Mouse (Mus musculus) urinary bladder, postnatal 36 days (tissue): ENCODE measurements at regions not wholly inside any gene's neighbourhood (a gene's known extent, or its start where the extent isn't known, plus 50 kb on each side); places are given as distances from the start of the nearest gene placed in this dataset.
A peak's percentile ranks its signal among the peaks of the same experiment; 100 is the strongest.

ENCODE experiments used
- DNase-seq, 2 experiments: peaks; one replicate each; pipeline ENCODE4 v3.0.0; 2022; ENCODE audit warnings: low spot score in 2 of 2, mixed read lengths in 1 of 2

DNA sequence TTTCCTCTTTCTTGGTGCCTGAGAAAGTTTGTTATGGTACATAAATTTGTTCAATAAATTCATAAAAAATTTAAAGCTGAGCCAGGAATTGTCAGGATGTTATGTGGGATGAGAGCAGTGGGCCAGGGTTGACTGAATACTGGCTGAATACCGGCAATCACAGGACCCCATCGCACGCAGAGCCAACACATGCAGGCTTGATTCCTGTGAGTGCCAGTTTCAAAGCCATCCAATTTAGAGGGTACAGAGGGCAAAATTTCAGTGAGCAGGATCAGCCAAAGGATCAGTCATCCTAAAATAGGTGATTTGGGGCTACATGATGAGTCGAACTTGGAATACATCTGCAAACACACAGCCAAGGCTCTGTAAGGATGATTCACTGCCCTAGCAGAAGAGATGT, 583.6 kb upstream of the Nectin3 start:
- DNase-seq, result no peak

DNA sequence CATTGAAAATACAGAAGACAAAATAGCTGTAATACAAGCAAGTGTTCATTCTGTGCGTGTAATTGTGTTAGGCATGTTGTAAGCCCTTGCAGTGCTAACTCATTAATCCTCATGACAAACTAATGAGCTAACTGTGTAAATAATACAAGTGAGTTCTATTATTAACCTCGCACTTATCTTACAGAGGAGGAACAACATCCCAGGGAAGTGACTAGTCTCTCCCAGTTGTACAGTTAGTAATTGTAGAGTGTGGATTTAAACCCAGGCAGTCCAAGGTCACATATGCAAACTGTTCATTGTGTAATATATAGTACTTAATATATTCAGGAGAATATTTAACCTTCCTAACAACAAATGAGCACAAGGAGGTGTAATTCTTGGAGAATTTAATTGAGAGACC, 582.0 kb upstream of the Nectin3 start:
- DNase-seq, result no peak

DNA sequence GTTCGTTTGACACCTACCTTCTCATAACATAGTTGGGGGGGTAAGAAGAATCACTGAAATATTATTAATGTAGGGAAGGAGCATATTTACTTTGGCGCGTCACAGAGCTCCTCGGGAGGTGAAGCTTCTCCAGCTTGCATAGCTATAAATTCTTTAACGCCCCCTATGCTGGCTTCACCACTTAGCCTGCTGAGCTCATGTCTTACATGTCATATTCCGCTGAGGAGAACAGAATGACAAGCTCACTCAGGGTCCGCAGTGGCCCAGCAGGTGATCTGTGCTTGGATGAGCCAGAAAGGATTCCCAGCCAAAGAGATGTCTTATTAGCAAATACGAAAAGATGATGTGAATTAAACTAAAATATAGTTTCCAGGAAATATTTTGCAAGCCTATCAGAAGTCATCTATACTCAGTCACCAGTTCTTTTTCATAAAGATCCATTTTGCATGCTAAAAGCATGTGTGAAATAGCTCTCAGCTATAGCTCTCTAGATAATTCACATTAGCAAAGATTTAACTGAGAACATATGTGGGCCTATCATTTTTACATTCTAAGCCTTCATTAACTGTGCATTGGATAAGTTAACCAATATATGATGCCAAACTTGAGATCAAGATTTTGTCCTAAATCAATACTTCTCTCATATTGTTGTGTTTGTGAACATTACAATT, 561.1 kb upstream of the Nectin3 start:
- no peak for DNase-seq

DNA sequence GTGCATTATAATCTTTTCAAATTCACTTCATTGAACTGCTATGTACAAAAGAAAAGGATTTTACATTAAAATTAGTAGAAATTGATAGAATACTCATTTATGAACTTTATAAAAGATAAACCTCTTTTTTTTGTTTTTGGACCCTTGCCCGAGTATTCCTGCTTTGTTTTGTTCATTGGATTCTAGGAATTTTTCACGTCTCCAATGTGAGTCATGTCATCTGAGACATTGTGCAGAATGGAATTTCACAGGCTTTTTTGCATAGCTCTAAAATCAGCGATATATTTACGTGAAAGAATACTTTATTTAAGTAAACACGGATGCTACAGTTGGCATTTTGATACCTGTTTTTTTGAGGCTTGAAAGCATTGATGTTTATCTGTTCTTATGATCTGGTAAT, 560.5 kb upstream of the Nectin3 start:
- DNase-seq, result no peak

DNA sequence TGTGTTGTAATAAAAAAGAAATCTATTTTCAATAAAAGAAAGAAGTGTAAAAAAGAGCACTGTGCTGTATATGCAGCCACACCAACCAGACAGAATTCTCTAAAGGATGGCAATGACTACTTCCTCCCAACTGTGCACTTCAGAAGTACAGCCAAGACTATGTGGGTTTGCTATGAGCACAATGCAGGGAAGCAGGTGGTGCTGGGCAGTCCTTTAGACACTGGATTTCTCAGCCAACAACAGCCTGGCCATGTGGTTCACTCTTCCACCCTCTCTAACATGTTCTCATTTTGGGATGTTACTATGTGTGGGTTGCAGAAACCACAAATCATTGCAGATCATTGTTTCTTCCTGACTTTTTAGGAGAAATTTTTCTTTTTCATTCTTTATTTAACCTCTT, 527.6 kb upstream of the Nectin3 start:
- no peak for DNase-seq

DNA sequence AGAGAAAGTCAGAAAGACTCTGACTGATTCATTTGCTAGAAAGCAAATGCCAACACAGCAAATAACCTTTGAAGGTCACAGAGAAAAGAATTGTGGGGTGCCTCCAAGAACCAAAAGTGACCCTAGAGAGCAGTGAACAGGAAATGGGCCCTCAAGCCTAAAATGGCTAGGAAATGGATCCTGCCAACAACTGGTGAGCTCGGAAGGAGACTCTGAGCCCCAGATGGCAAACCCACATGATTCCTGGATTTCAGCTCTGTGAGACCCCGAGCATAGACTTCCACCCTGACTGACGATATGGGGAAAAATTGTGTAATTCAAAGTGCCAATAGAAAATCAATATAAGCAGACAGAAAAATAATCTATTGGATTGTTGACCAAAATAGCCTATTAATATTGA, 519.2 kb upstream of the Nectin3 start:
- no peak for DNase-seq

DNA sequence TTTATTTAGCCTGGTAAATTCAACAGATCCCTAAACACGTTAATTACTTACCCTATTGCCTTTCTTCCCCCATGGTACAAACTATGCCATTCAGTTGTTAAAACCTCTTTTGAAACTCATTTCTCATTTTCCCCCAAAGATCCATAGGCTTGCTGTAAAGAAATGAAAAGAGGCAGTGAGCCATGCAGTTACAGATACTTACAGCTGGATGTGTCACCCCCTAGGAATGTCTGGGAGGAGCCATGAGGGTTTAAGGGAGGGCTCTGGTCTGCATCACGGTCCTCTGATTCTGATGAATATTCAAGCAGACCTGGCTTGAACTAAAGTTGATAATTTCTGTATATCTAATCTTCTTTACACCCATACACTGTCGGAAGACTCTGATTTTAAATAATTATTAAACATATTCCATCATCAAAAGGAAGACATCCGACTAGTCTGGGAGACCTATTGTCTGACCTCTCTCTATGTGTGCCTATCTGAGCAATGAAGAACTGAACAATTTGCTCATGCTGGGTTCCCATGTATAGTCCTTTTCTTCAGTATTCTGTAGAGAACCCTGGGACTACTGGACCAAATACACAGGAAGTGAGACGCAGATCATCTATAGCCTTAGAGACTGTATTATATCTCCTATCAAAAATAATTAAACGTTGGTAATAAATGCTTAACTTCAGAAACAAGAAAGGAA, 484.7 kb upstream of the Nectin3 start:
- DNase-seq, result no peak

DNA sequence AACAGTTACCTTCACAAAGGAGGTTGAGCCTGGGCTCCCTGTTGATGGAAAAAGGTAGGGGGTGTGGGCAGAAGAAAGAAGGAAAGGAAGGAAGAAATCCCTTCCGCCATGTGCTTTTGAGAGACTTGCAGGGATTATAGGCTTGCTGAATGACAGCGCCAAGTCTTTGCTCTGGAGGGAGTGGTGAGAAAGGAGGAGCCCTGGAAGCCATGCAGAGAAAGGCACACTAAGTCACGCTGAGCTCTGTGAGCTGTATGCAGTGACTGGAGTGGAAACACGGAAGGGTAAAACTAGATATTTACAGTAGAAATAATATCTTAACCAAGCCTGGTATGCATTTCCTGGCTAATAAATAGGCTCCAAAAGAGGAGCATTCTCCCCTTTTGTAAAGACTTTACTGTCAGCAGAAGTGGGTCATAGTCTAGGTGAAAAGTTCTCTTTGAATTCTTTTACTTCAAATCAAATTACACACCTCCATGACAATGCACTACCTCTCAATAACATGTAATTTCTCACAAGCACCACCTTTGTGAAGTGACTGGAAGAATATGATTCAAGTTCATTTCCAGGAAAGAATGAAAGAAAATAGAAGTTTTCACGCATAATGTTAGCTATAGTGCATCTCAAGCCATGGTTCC, 484.1 kb upstream of the Nectin3 start:
- DNase-seq, result no peak

DNA sequence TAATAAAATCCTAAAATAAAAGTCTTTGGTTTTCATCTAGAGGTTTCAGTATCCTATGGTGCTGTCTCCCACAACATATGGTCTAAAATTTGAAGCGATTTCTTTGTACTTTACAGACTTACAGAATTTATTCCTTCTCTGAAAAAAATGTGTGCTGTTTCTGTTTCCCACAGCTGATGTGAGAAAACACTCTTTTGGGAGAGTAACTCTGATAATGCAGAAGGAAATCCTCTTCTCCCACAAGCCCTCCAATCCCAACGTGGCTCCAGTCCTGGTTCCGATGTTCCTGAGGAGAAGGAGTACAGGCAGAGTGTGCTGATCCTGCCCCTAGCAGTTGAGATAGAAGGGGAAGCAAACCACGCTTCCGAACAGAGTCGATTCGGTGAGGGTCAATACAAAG, 467.4 kb upstream of the Nectin3 start:
- no peak for DNase-seq

DNA sequence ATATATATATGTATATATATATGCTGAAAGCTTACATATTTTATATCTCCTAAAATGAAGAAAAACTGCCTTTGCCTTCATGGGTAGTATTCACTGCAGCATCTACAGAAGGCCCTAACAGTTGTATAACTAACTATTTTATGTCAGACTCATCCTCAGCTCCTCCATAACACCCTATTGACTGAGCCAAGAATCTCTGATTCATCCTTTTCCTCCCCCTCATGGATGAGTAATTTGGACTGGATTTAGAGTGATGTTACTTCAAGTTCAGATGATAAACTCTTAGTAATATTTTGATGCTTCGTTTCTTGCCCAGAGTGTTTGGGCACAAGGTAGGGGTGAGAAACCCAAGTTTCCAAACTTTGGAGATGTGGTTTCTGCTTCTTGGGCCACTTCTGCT, 458.7 kb upstream of the Nectin3 start:
- no peak for DNase-seq

DNA sequence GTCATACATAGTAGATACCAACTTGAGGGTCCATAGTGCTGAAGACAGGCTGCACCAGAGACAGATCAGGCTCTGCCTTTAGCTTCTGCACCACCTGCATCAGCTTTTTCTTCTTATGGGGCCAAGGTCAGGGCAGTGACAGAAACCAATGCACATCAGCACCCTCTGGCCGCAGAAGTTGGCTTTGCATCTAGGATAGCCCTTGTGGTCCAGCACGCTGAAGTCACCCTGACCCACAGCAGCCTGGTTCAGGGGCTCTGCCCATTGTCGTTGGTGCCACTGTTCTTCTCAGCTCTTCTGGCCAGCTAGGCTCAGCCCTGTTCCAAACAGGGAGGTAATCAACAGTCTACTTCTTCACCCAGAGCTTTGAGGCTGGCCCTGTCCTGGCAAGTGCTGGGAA, 427.7 kb upstream of the Nectin3 start:
- peak; percentile 1 for DNase-seq

DNA sequence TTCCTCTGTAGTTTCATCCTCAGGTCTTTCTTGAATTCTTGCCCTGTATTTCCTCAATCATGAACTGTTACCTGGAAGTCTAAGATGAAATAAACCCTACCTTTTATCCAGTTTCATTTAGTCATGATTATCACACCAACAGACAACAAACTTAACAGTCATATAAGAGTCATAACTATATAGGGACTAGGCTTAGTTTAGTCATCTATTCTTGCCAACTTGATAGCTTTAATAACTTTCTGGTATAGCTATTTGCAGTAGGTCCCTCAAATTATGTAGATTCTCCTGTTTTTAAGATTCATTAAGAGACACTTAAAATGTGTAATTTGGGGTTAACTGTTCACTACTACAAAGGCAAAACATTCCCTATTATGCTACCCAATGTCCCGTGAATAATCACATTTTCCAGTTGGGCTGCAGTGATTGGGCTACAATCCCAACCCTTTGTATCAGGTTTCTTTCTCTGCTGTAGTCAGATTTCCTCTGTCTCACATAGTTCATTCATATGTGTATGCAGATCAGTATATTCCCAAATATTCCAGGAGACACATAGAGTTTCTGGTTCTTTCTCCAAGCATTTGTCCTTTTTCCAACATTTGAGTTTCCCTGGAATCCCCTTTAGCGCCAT, 396.4 kb upstream of the Nectin3 start:
- no peak for DNase-seq

DNA sequence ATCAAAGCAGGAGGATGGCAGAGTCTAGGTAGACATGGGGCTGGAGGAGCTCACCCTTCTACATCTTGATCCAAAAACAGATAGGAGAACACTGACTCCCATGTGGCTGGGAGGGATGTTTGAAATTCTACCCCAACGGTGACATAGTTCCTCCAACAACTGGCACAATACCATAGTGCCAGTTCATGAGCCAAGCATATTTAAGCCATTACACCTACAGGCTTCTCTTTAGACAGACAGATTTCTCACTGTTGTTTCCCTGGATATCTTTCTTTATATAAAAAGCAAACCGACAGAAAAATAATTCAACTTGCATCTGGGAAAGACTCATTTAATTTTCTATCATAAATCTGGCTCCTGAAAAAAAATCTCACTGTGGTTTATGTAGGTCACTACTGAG, 380.4 kb upstream of the Nectin3 start:
- no peak for DNase-seq

DNA sequence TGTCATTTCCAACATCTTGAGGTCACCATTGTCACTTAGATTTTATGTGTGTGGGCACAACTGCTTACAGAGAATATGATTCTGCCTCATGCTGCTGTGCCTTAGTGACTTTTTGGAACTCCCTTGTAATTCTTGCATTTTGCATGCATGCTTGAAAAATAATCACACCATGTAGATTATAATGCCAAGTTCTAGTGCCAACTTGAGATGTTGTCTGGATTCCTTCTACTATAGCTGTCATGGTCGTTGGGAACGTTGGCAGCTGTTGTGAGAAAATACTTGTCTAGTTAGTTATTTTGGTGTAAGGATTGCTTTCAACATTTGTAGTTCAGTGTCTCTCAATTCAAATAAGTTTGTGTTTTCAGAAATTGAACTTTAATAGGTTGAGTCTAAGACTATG, 365.6 kb upstream of the Nectin3 start:
- DNase-seq, result no peak

DNA sequence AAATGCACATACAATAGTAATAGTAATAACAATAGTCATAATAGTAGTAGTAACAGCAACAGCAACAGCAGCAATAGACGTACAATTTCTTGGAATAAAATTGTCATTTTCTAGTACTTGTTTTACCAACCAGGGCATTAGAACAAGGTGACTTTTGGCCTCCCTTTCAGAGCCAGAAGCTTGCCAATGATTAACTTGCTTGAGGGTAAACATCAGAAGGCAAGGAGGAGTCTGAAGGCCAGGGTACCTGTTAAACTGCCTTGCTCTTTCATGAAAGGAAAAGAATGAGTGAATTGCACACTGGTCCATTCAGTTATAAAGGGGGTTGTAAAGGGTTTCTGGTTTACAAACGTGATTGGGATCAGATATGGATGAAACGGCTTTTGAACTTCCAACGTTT, 351.2 kb upstream of the Nectin3 start:
- peak; percentile 1 to 5 for DNase-seq

DNA sequence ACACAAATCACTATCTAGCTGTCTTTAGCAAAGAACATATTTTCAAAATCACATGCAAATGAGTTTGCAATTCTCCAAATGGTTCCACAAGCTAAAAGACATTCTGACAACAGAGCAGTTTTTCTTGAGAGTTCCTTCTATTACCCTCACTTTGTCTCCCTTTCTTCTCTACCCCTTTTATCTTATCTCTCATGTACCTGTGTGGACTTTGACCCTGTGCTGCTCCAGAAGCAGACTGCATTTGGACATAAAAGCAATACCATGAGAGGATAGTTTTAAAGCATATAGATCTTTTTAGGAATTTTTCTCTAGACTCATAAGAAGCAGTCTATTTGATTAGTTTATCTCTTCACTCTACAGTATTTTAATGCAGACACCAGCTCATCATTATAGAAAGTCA, 350.4 kb upstream of the Nectin3 start:
- no peak for DNase-seq

DNA sequence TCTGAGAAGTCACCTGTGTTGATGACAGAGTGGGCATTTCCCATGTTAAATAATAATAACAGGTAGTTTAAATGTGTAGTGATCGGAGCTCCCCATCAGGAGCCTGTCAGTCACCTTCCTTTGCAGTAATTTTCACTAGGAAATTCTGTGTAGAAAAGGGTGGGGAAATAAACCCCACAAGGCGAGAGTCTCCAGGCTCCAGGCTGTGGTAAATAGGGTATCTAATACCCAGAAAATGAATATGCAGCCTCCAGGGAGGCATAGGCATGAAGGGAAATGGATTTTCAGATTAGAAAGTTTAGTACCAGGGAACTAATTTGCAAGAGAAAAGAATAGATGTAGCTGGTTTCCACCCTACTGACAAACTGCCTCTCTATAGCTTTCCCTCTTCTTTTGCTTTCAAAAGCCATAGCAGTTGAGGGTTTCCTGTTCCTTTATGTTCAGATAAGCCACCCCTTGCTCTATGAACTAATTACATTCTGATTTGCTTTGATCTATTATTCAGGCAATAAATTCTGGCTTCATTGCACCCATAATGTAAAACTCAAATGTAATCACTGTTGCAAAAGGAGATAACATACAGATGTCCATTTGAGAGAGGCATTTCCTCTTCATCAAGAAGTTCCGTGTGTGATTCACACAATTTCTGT, 349.5 kb upstream of the Nectin3 start:
- DNase-seq, result no peak

DNA sequence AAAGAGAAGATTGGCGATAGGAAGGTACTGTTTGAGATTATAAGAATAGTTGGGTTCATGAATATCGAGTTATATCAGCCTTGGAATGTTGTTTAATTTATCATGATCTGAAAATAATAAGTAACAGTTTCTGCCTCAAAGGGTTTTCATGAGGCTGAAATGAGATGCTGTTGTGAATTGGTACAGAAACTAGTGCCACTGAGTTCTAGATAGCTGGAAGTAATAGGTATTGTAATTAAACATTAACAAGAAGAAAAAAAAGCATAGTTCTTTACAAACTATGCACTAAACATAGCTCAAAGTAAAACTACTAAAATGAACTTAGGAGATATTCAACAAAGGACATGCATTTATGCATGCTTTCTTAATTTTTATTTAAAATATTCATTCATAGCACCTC, 342.9 kb upstream of the Nectin3 start:
- no peak for DNase-seq

DNA sequence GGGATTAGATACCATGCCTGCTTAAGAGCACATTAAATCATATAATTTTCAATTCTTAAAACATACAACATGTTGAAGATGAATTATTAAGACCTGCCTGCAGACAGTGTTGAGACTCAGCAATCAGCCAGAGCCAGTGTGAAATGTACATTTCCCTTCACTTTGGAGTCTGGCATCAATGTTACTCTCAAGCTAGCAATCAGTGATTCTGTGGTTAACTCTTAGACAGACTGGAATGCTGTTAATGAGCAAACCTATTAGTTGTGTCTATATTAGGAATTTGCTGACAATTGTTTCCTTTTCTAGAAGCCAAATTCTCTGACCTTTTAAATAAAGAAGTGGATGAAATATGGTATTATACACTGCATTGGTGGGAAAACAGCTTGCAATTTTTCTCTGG, 342.4 kb upstream of the Nectin3 start:
- no peak for DNase-seq

DNA sequence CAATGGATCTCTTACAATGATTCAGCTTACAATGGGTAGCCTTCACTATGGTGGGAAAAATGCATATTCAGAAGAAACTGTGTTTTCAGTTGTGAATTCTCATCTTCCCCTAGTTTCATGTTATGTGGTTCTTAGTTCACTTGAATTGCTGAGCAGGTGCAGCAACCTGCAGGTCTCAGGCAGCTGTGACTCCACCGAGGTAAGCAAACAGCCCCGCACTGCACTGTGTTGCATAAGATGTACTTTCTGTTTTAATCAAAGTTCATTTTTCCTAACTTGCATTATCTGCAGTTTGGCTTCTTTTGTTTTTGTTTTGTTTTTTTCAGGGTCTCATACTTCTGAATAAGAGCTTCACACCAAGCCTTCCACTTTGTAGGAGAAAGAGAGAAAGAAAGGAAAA, 326.8 kb upstream of the Nectin3 start:
- no peak for DNase-seq

DNA sequence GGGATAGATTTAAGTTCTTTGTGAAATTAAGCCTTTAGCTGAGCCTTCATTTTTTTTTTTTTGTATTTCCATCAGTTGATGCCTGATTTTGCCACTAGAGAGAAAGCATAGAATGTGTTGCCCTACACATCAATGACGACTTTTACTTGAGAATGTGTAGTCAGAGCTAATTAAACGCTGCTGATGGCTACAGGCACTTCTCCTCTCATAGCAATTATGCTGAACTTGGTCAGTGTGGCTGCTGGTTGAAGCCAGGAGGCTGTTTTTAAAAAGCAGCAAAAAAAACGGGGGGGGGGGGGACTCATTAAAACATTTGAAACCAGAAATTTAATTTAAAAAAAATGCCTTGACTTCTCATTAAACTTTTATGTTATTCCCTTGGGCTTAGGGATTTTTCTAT, 324.4 kb upstream of the Nectin3 start:
- no peak for DNase-seq

DNA sequence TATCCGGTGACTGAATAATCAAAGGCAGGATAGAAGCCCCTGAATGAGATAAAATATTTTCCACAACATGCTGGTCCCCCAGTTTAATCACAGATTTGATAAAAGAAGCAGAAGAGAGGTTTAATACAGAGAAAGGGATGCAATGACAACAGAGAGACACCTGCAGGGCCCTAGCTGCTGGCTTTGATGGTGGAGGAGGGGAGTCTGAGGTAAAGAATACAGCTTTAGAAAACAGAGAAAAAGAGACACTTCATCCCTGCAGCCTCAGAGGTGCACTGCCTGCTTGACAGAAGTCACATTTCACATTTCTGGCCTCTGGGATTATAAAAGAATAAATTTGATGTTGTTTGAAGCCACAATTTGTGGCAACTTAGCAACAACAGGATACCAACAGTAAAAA, 319.9 kb upstream of the Nectin3 start:
- DNase-seq, result no peak
